ENCODE assay signal across 39 mouse cellular contexts in the genomic region with DNA sequence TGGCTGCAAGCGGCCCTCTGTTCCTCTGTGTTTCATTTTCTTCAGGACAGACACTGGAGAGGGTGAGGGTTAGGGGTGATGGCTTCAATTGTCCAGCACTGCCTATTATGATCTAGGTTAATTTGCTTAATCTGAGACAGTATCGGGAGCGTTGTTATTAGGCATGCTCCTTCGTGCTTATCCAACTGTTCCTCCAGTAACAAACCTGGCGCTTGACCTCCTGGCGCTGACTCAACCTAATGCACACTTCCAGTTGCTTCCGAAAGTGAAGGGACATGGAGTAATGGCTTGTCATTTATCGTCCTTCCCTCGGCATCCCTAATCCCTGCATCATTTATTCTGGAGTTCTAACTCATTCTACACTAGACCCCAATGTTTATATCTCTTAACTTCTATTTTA. TPM values are rescaled to one million over a fixed set of nuclear protein-coding genes. Genes with fewer than 3 reads are reported as not detected.
"Had no signal": no experiment of that assay in that cellular context is flagged by ENCODE, and none has a peak within 500 bp of the region (broad histone marks: within the 10 kb centered on the region; RNA-seq: fewer than 3 reads in every experiment).

No protein-coding gene starts in this region.

- H3K9me3 ChIP-seq: limb, embryonic 10.5 days; limb, embryonic 12.5 days; limb, embryonic 13.5 days; limb, embryonic 15.5 days; liver, embryonic 12.5 days; liver, embryonic 13.5 days; liver, embryonic 15.5 days; lung, embryonic 15.5 days; midbrain, embryonic 10.5 days; midbrain, embryonic 12.5 days; midbrain, embryonic 13.5 days; midbrain, embryonic 15.5 days had no signal

- H3K9ac ChIP-seq: limb, embryonic 12.5 days; limb, embryonic 13.5 days; limb, embryonic 15.5 days; liver, embryonic 12.5 days; liver, embryonic 13.5 days; liver, embryonic 14.5 days; liver, embryonic 15.5 days; liver, postnatal 0 days; lung, embryonic 14.5 days; lung, embryonic 15.5 days; midbrain, embryonic 12.5 days; midbrain, embryonic 13.5 days; midbrain, embryonic 15.5 days had no signal

- H3K4me3 ChIP-seq: left cerebral cortex, adult 2 months; limb, embryonic 10.5 days; limb, embryonic 12.5 days; limb, embryonic 13.5 days; limb, embryonic 15.5 days; liver, embryonic 12.5 days; liver, embryonic 13.5 days; liver, embryonic 15.5 days; lung, embryonic 15.5 days; megakaryocyte, embryonic 14.5 days; midbrain, embryonic 10.5 days; midbrain, embryonic 12.5 days; midbrain, embryonic 13.5 days; midbrain, embryonic 15.5 days; myocyte had no signal

- ATAC-seq: liver, embryonic 12.5 days; liver, postnatal 0 days; lung, postnatal 0 days; midbrain, embryonic 13.5 days; midbrain, embryonic 15.5 days; midbrain, embryonic 16.5 days had no signal

- H3K36me3 ChIP-seq: limb, embryonic 10.5 days; limb, embryonic 12.5 days; limb, embryonic 13.5 days; limb, embryonic 15.5 days; liver, embryonic 12.5 days; liver, embryonic 13.5 days; liver, embryonic 15.5 days; lung, embryonic 15.5 days; midbrain, embryonic 10.5 days; midbrain, embryonic 12.5 days; midbrain, embryonic 13.5 days; midbrain, embryonic 15.5 days had no signal

- H3K27me3 ChIP-seq: limb, embryonic 12.5 days; limb, embryonic 13.5 days; limb, embryonic 15.5 days; liver, embryonic 12.5 days; liver, embryonic 13.5 days; liver, embryonic 15.5 days; lung, embryonic 15.5 days; midbrain, embryonic 12.5 days; midbrain, embryonic 13.5 days; midbrain, embryonic 15.5 days had no signal

- H3K4me2 ChIP-seq: limb, embryonic 12.5 days; limb, embryonic 13.5 days; limb, embryonic 15.5 days; liver, embryonic 11.5 days; liver, embryonic 12.5 days; liver, embryonic 13.5 days; liver, embryonic 15.5 days; lung, embryonic 14.5 days; lung, embryonic 15.5 days; midbrain, embryonic 12.5 days; midbrain, embryonic 13.5 days; midbrain, embryonic 15.5 days had no signal

- H3K27ac ChIP-seq: left cerebral cortex, adult 2 months; limb, embryonic 10.5 days; limb, embryonic 12.5 days; limb, embryonic 13.5 days; limb, embryonic 15.5 days; liver, embryonic 12.5 days; liver, embryonic 13.5 days; liver, embryonic 14.5 days; liver, embryonic 15.5 days; lung, embryonic 15.5 days; macrophage; midbrain, embryonic 10.5 days; midbrain, embryonic 12.5 days; midbrain, embryonic 13.5 days; midbrain, embryonic 15.5 days had no signal

- DNase-seq: left cerebral cortex, postnatal 4 days; liver; liver, embryonic 13.5 days; liver, postnatal 0 days; lung, adult 18-20 months; lung, adult 2 months; lung, embryonic 14.5 days; lung, postnatal 10 days; lung, postnatal 14 days; lung, postnatal 36 days; lung, postnatal 4 days; midbrain, embryonic 14.5 days had no signal

- H3K4me1 ChIP-seq: liver, embryonic 12.5 days; liver, embryonic 13.5 days; liver, embryonic 15.5 days; megakaryocyte, embryonic 14.5 days had no signal

RNA-seq across cellular contexts. Expression of gene Cd2, which starts 46.9 kb away (rescaled TPM):
- total RNA-seq: left cerebral cortex, adult 18-20 months; left cerebral cortex, adult 2 months; left cerebral cortex, postnatal 10 days; left cerebral cortex, postnatal 14 days; left cerebral cortex, postnatal 25 days; left cerebral cortex, postnatal 36 days; megakaryocyte progenitor cell, adult 5-6 weeks had no signal
- polyA plus RNA-seq: limb, embryonic 10.5 days; limb, embryonic 11.5 days; limb, embryonic 12.5 days; limb, embryonic 13.5 days; limb, embryonic 14.5 days; limb, embryonic 15.5 days; liver, embryonic 11.5 days; liver, embryonic 12.5 days; liver, embryonic 13.5 days; liver, embryonic 14.5 days; midbrain, embryonic 12.5 days; midbrain, embryonic 14.5 days; midbrain, embryonic 15.5 days; midbrain, embryonic 16.5 days; myocyte had no signal
